Mouse (Mus musculus) layer of hippocampus, adult 18-20 months (tissue): ENCODE results near the gene Endog. TPM values are rescaled to one million over a fixed set of nuclear protein-coding genes. Genes with fewer than 3 reads are reported as not detected.

Experiments
- DNase-seq, 2 experiments: peaks; one replicate each; pipeline ENCODE4 v3.0.0; 2022; ENCODE audit warnings: low spot score in 2 of 2
- total RNA-seq, 2 experiments: library from RNA; stranded (reverse); gene quantifications; 2 replicates each; pipeline ENCODE4 v1.2.3; 2021

The Endog gene
- total RNA-seq, 2 experiments from 2014 or later: 20.7 to 24.9 TPM

DNA sequence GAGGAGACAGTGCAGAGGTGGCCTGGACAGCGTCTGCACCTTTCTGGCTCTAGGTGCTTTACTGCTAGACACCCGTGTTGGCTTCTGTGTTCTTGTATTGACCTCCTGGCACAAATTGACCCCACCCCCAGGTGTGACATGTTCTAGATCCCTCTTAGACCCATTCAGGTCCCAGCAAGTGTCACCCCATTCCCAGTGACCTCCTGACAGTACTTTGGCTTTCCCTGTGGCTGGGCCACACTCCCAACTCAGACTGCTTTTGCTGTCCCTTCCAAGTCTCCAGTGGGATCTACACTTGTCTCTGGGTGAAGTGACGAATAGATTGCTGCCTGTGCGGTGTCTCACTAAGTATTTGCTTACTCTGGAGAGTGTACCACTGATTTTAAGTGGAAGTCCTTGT, 36.1 kb downstream of the Endog start:
- no peak for DNase-seq

DNA sequence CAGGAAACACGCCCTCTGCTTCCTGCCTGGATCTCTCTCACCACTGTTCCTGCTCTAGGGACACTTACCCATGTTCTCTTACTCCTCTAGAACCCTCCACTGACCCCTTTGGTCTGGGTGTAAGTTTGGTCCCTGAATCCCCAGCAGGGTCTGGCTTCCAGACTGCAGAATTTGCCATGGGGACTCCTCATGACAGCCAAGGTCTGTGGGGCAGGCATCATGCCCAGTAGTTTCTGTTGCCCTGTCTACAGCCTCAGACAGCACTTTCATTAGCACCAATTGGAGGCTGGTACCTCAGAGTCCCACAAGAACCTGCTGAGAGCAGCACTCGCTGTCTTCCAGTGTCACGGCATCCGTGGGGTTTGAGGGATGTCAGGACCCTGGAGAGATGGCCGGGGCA, 36.6 kb downstream of the Endog start:
- no peak for DNase-seq

DNA sequence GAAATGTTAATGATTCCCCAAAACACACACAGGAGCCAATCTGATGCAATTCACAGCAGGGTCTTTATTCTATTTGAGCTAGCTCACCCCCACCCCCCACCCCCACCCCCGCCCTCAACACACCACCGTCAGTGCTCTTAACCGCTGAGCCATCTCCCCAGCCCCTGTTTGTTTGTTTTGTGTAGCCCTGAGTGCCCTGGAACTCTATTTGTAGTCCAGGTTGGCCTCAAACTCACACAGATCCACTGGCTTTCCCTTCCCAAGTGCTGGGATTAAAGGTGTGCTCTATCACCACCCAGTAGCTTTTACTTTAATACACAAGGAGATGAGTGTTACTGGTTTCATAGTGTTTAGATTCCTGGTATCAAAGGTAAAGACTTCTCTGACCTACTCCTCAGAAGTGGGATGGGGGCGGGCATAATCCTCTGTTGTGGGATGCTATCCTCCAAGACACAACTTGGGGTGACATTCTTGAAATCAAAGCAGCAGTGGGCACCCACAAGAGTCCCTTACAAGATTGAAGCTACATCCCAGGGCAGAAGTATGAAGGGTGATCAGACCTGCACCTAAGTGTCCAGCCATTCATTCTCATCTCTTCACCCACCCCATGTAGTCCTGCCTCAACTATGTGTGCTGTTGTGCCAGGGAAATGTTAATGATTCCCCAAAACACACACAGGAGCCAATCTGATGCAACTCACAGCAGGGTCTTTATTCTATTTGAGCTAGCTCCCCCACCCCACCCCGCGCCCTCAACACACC, 40.3 kb downstream of the Endog start:
- no peak for DNase-seq

DNA sequence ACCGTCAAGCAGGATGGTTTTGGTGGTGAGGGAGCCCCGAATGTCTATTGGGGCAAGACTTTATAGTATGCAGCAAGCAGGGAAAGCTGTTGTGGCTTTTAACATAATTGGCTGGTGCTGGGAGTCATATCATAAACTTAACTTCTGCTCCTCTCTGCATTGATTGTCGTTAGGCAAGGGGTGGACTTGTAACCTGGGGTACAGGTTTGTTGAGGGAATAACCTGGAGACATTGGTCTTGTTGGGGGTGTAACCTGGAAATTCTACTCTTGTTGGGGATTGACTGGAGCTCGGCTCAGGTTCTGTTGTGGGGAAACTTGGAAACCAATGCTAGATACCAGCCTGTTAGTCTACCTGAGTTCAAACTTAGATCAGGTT, 40.9 kb downstream of the Endog start:
- no peak for DNase-seq

DNA sequence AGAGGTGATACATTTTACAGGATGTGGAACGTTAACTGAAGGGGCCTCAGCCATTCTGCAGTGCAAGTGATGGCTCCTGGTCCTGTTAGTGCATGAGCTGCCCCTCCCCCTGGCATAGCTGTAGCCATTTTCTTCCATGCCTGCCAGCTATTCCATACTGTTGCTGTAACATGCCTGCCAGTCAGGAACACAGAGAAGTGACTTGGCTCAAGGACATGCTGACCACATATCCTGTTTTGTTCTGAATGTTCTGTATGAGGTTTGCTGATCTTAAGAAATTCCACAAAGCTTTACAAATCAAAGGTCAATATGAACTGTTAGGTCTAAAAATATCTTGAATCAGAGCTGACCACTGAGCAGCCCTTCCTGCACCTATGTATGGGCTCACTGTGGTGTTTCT, 41.7 kb downstream of the Endog start:
- no peak for DNase-seq

DNA sequence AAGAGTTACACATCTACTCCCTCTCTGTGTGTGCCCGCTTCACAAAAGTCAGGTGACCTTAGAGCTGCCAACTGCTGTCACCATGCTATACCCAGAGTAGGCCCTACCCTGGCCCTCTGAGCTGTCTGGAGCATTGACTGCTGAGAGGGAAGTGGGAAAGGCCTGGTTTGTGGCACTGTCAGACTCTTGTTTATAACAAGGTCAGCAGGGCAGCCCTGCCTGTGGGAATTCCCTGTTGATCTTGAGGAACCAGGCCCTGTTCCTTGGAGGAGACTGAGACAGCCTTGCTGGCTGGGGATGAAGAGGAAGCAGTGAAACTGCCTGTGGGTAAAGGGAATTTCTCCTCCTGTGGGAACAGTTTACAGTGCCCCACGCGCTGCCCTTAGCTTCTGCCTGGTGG, 43.5 kb downstream of the Endog start:
- no peak for DNase-seq

DNA sequence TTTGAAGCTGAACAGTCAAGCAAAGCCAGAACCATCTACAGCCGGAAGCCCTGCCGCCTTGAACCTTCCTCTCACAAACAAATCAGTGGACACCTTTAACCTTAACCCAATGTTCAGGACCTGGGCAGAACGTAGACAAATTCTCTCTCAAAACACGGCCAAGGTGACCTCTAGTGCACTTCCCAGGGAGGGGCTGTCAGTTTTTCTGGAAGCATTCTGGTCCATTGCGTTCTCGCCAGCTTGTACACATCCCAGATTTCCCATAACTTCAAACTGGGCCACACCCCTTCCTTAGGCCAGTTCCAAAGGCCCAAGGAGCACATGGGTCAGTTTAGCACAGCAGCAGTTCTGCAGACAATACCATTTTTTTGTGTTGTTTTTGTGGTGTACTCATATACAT, 44.2 kb downstream of the Endog start:
- DNase-seq: no peak

DNA sequence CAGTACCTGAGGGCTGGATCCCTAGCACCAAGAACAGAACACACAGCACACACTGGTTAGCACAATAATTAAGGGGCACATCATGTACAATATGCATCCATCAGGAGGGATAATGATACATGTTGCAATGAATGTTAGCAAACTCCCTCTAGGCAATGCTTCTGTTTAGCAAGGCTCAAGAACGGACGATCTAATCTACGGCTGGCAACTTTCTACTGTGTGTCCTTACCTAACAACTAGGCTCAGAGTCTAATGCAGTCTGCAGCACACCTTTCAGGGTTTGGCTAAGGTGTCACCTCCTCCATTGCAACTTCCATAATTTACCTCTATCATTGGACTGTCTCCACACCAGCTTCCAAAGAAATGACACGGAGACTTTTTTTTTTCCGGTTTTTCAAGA, 45.0 kb downstream of the Endog start:
- no peak for DNase-seq

Other genes starting within 250 kb of the Endog start
- gene Gle1, start 236.1 kb upstream of the Endog start, total RNA-seq: 10 to 100 TPM; 43.2 to 44.4 TPM
- gene Sptan1, start 205.9 kb upstream of the Endog start, total RNA-seq: 100 to 1,000 TPM; 815 TPM
- gene Wdr34, start 122.6 kb upstream of the Endog start, total RNA-seq: 10 to 100 TPM; 38.3 to 39.4 TPM
- 100 to 1,000 TPM; 192 to 199 TPM for gene Set, start 114.1 kb upstream of the Endog start, total RNA-seq
- 1 to 10 TPM; 2.1 to 3.8 TPM for gene Pkn3, start 93.8 kb upstream of the Endog start, total RNA-seq
- 10 to 100 TPM in 1 of 2 experiments, 1 to 10 TPM in 1; 7.9 to 10.5 TPM for gene Zdhhc12, start 77.8 kb upstream of the Endog start, total RNA-seq
- 100 to 1,000 TPM; 187 to 193 TPM for gene Zer1, start 46.9 kb upstream of the Endog start, total RNA-seq
- gene Tbc1d13, start 37.7 kb upstream of the Endog start, total RNA-seq: 10 to 100 TPM; 51.1 to 54.7 TPM
- 10 to 100 TPM; 34.2 to 34.6 TPM for gene Spout1, start 7.0 kb downstream of the Endog start, total RNA-seq
- 10 to 100 TPM; 15.2 to 16.1 TPM for gene Kyat1, start 34.4 kb downstream of the Endog start, total RNA-seq
- 10 to 100 TPM; 61.5 to 62.8 TPM for gene Lrrc8a, start 66.2 kb downstream of the Endog start, total RNA-seq
- 1 to 10 TPM; 8.4 to 9.5 TPM for gene Gm28035, start 69.1 kb downstream of the Endog start, total RNA-seq
- 10 to 100 TPM; 17.7 to 20.1 TPM for gene Phyhd1, start 94.7 kb downstream of the Endog start, total RNA-seq
- gene Gm28038, start 109.5 kb downstream of the Endog start, total RNA-seq: not detected
- gene Dolk, start 114.8 kb downstream of the Endog start, total RNA-seq: 10 to 100 TPM; 19.8 to 22.3 TPM
- gene Nup188, start 114.9 kb downstream of the Endog start, total RNA-seq: 10 to 100 TPM; 19.5 to 21.9 TPM
- 100 to 1,000 TPM; 274 to 286 TPM for gene Sh3glb2, start 187.8 kb downstream of the Endog start, total RNA-seq
- 100 to 1,000 TPM; 105 to 111 TPM for gene Miga2, start 192.7 kb downstream of the Endog start, total RNA-seq
- gene Dolpp1, start 220.8 kb downstream of the Endog start, total RNA-seq: 10 to 100 TPM; 21.9 to 26.3 TPM
- 10 to 100 TPM; 45.9 to 55.6 TPM for gene Crat, start 244.3 kb downstream of the Endog start, total RNA-seq
- gene Ptpa, start 244.5 kb downstream of the Endog start, total RNA-seq: 100 to 1,000 TPM; 170 to 176 TPM